Mouse (Mus musculus) neural tube, embryonic 13.5 days (tissue): Measurements from ENCODE around the gene Shroom3. TPM values are rescaled to one million over a fixed set of nuclear protein-coding genes. Genes with fewer than 3 reads are reported as not detected.

ENCODE experiments used
- ATAC-seq: fragments of 200-750 bp; cut with Nextera tagmentation; 2 replicates; pipeline ENCODE4 v1.8.0; 2017; ENCODE audit warnings: low read depth, mild to moderate bottlenecking, moderate TSS enrichment, moderate library complexity
- H3K27ac ChIP-seq: fragments of 300-500 bp; sonication (generic); replicated peaks from 2 replicates; pipeline ENCODE4 v1.5.1; 2015; ENCODE audit warnings: moderate library complexity, mild to moderate bottlenecking, inconsistent platforms
- H3K27me3 ChIP-seq: fragments of 300-500 bp; sonication (generic); 2 replicates; pipeline ENCODE4 v1.6.1; 2015; ENCODE audit warnings: mild to moderate bottlenecking, inconsistent platforms
- H3K36me3 ChIP-seq: fragments of 300-500 bp; sonication (generic); 2 replicates; pipeline ENCODE4 v1.6.1; 2015; ENCODE audit warnings: mild to moderate bottlenecking, inconsistent platforms
- H3K4me1 ChIP-seq: fragments of 300-500 bp; sonication (generic); replicated peaks from 2 replicates; pipeline ENCODE4 v1.6.1; 2015; ENCODE audit warnings: inconsistent platforms
- H3K4me2 ChIP-seq: fragments of 300-500 bp; sonication (generic); 2 replicates; pipeline ENCODE4 v1.6.1; 2015; ENCODE audit warnings: inconsistent platforms, mild to moderate bottlenecking, moderate library complexity
- H3K4me3 ChIP-seq: fragments of 300-500 bp; sonication (generic); 2 replicates; pipeline ENCODE4 v1.5.1; 2015; ENCODE audit warnings: mild to moderate bottlenecking, inconsistent platforms
- H3K9ac ChIP-seq: fragments of 300-500 bp; sonication (generic); 2 replicates; pipeline ENCODE4 v1.6.1; 2015; ENCODE audit warnings: moderate library complexity, mild to moderate bottlenecking, inconsistent platforms
- H3K9me3 ChIP-seq: fragments of 300-500 bp; sonication (generic); 2 replicates; pipeline ENCODE4 v1.6.1; 2016; ENCODE audit warnings: inconsistent platforms
- WGBS: fragments of 180-500 bp; shearing (Covaris S2); methylation state at CpG from one replicate; pipeline ENCODE4 v1.1.7; 2015; 5-methylcytosine and 5-hydroxymethylcytosine counted together
- polyA plus RNA-seq: library from polyadenylated mRNA; unstranded; fragments of >200 nt; fragmentation: Nextera tagmentation; extraction: Ambion mirVana; gene quantifications from 2 replicates; pipeline ENCODE4 v1.2.1, GENCODE M21; 2015

Shroom3 gene
- polyA plus RNA-seq, 1 experiment from 2014 or later = 1.7 TPM

GRCm38 (mm10) chr5:92953865-92954264, 270.6 kb downstream of the Shroom3 start:
- H3K4me1 ChIP-seq = peaks cover 11% of the 10 kb centered on the region
- no peak overlapping the region for H3K4me2 ChIP-seq
- no peaks in the 10 kb centered on the region for H3K27me3 ChIP-seq
- H3K9ac ChIP-seq = no peak overlapping the region
- WGBS = 86% methylated on average over 8 of the region's 8 CpGs
- no peak for ATAC-seq
- peak overlapping the region; percentile 54; the same call in 1 of the 2 replicates for H3K27ac ChIP-seq
- H3K9me3 ChIP-seq = no peaks in the 10 kb centered on the region
- peaks cover 33% of the 10 kb centered on the region for H3K36me3 ChIP-seq
- H3K4me3 ChIP-seq = no peak overlapping the region

DNA sequence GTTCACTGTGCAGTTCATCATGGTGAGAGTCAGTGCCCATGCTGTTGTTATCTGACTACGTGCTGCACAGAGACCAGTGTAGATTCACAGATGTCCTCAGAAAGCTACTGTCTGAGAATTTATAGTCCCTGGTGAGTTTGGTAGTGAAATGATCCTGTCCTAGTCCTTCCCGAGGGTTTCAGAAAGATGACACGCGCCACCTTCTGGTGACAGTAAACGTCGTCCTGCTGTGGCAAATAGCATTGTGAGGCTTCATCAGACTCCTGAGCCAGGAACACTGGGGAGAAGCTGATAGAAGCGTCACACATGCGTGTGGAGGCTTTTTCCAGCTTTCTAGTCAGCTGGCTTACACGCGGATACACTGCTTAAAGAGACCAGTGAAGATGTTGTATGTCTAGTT, 271.1 kb downstream of the Shroom3 start:
- peak; percentile 85 for ATAC-seq
- 34% methylated on average over 10 of the region's 10 CpGs for WGBS
- no peak overlapping the region for H3K4me3 ChIP-seq

GRCm38 (mm10) chr5:92954827-92955475, 271.7 kb downstream of the Shroom3 start:
- Histone ChIP-seq H3K4me3 (no peak overlapping the region), H3K4me2 (no peak overlapping the region), H3K27ac (no peak overlapping the region), H3K9ac (no peak overlapping the region), H3K27me3 (no peaks in the 10 kb centered on the region), H3K9me3 (no peaks in the 10 kb centered on the region), H3K4me1 (peaks cover 5% of the 10 kb centered on the region), H3K36me3 (peaks cover 33% of the 10 kb centered on the region)
- WGBS = 57% methylated on average over 6 of the region's 6 CpGs
- ATAC-seq = peak; percentile 54; the same call in 1 of the 2 replicates

More for the DNA sequence above, 271.1 kb downstream of the Shroom3 start:
- Histone ChIP-seq H3K27me3 (no peaks in the 10 kb centered on the region), H3K4me2 (no peak overlapping the region), H3K9ac (no peak overlapping the region), H3K27ac (peak overlapping the region; percentile 54; the same call in 1 of the 2 replicates), H3K9me3 (no peaks in the 10 kb centered on the region), H3K4me1 (peaks cover 10% of the 10 kb centered on the region), H3K36me3 (peaks cover 33% of the 10 kb centered on the region)

DNA sequence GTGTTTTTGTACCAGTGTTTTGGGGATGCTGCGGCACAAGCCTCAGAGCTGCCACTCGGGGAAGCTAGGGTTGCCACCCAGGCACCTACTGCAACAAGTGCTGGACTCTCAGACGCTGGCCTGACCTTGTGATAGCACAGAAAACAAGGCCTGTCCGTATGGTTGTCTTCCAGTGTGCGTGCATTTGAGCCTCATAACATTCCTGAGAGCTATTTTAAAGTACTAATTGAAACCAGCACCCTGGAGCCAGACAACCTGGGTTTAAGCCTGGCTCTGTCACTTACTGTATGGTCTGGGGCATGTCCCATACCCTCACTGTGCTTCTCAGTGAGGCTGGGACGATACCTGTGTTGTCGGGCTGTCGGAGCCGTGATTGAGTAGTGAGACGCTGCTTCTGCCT, 276.1 kb downstream of the Shroom3 start:
- H3K4me3 ChIP-seq = no peak overlapping the region
- no peaks in the 10 kb centered on the region for H3K27me3 ChIP-seq
- no peak overlapping the region for H3K9ac ChIP-seq
- ATAC-seq = no peak
- H3K9me3 ChIP-seq = no peaks in the 10 kb centered on the region
- no peak overlapping the region for H3K27ac ChIP-seq
- peaks cover 4% of the 10 kb centered on the region for H3K4me1 ChIP-seq
- H3K36me3 ChIP-seq = peaks cover 7% of the 10 kb centered on the region; the same call in 1 of the 2 replicates
- no peak overlapping the region for H3K4me2 ChIP-seq
- WGBS = 93% methylated on average over 10 of the region's 10 CpGs

- no peak overlapping the region for H3K9ac ChIP-seq
- no peaks in the 10 kb centered on the region for H3K27me3 ChIP-seq
- no peak for ATAC-seq
- H3K36me3 ChIP-seq = peaks cover 7% of the 10 kb centered on the region; the same call in 1 of the 2 replicates
- no peaks in the 10 kb centered on the region for H3K9me3 ChIP-seq
- H3K4me2 ChIP-seq = no peak overlapping the region
- WGBS = 74% methylated on average over 9 of the region's 9 CpGs
- H3K27ac ChIP-seq = no peak overlapping the region
- peaks cover 4% of the 10 kb centered on the region; the same call in 1 of the 2 replicates for H3K4me1 ChIP-seq
- no peak overlapping the region for H3K4me3 ChIP-seq
Observed at GRCm38 (mm10) chr5:92959708-92960107, 276.5 kb downstream of the Shroom3 start.

DNA sequence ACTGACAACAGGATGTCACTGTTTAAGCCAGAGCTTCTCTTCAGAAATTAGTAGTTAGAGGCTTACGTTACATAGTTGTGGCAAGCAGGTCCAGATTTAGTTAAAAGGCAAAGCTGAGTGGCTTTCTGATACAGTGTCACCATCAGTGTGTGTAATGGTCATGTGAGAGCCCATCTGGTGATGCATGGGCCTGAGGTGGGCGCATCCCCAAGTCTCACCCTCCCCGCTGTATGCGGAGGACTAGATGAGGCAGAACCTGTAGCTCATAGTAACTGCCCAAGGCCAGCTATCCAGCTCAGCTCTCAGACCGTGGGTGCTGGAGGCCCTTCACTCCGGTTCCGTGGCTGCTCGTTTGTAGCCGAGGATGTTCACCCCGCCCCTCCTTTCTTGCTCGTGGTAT, 278.1 kb downstream of the Shroom3 start:
- ATAC-seq = no peak
- WGBS = 77% methylated on average over 11 of the region's 11 CpGs
- no peak overlapping the region for H3K9ac ChIP-seq

GRCm38 (mm10) chr5:92961770-92962231, 278.6 kb downstream of the Shroom3 start:
- Histone ChIP-seq H3K36me3 (peaks cover 5% of the 10 kb centered on the region; the same call in 1 of the 2 replicates), H3K9ac (no peak overlapping the region), H3K27me3 (no peaks in the 10 kb centered on the region), H3K4me1 (peaks cover 4% of the 10 kb centered on the region; the same call in 1 of the 2 replicates), H3K27ac (no peak overlapping the region), H3K4me3 (no peak overlapping the region), H3K9me3 (no peaks in the 10 kb centered on the region), H3K4me2 (no peak overlapping the region)
- ATAC-seq = no peak
- WGBS = 71% methylated on average over 7 of the region's 7 CpGs

More for the DNA sequence above, 278.1 kb downstream of the Shroom3 start:
- peaks cover 4% of the 10 kb centered on the region; the same call in 1 of the 2 replicates for H3K4me1 ChIP-seq
- H3K27me3 ChIP-seq = no peaks in the 10 kb centered on the region
- H3K4me3 ChIP-seq = no peak overlapping the region
- H3K36me3 ChIP-seq = peaks cover 5% of the 10 kb centered on the region; the same call in 1 of the 2 replicates
- H3K4me2 ChIP-seq = no peak overlapping the region
- H3K9me3 ChIP-seq = no peaks in the 10 kb centered on the region
- H3K27ac ChIP-seq = no peak overlapping the region

DNA sequence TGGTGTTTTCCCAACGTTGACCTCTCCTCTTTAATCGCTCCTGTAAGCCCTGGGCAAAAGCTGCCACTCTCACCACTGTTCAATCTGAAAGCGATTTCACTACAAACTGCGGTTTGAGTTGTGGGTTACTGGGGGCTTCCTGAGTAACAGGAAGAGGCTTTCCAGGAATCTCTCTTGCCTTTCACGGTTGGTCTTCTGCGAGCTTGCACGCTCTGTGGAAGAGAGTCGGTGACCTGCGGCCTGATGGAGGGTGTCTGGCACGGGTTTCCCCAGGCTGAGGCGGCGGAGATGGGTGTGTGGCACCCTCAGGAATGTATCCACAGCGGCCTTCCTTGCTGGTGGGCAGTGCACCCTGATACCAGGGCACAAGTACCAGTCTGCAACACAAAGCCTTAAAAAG, 281.5 kb downstream of the Shroom3 start:
- H3K27ac ChIP-seq = no peak overlapping the region
- no peaks in the 10 kb centered on the region for H3K9me3 ChIP-seq
- peaks cover 4% of the 10 kb centered on the region; the same call in 1 of the 2 replicates for H3K4me1 ChIP-seq
- no peak overlapping the region for H3K4me3 ChIP-seq
- H3K27me3 ChIP-seq = no peaks in the 10 kb centered on the region
- no peak overlapping the region for H3K4me2 ChIP-seq
- no peak for ATAC-seq
- no peak overlapping the region for H3K9ac ChIP-seq
- H3K36me3 ChIP-seq = peaks cover 5% of the 10 kb centered on the region; the same call in 1 of the 2 replicates
- WGBS = 86% methylated on average over 13 of the region's 13 CpGs

DNA sequence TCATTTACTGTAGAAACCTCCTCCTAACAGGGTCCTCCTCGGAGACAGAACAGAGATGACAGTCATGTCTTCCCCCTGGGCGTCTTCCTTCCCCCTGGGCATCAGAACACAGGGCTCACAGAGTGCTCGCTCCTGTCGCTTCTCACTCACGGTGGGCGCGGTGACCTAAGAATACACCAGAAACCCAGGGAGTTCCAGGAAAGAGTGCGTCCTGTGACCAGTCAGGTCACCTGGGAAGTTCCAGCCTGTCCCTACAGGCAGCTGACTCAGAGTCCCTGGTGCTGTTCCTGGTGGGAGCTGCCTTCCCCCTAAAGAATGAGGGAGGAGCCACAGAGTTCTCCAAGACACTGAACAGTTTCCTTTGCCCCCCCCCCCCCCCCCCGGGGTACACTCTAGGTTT, 283.9 kb downstream of the Shroom3 start:
- Histone ChIP-seq H3K4me3 (no peak overlapping the region), H3K4me2 (no peak overlapping the region), H3K27ac (no peak overlapping the region), H3K4me1 (no peaks in the 10 kb centered on the region), H3K27me3 (no peaks in the 10 kb centered on the region), H3K9ac (no peak overlapping the region), H3K9me3 (no peaks in the 10 kb centered on the region), H3K36me3 (peaks cover 4% of the 10 kb centered on the region; the same call in 1 of the 2 replicates)
- WGBS = 85% methylated on average over 9 of the region's 9 CpGs
- no peak for ATAC-seq

- no peak overlapping the region for H3K4me3 ChIP-seq
- no peak overlapping the region for H3K4me2 ChIP-seq
- 92% methylated on average over 3 of the region's 3 CpGs for WGBS
- no peaks in the 10 kb centered on the region for H3K4me1 ChIP-seq
- no peaks in the 10 kb centered on the region for H3K9me3 ChIP-seq
- no peaks in the 10 kb centered on the region for H3K36me3 ChIP-seq
- H3K27ac ChIP-seq = no peak overlapping the region
- H3K27me3 ChIP-seq = no peaks in the 10 kb centered on the region
- ATAC-seq = no peak
- no peak overlapping the region for H3K9ac ChIP-seq
Observed at GRCm38 (mm10) chr5:92967906-92968305, 284.7 kb downstream of the Shroom3 start.

GRCm38 (mm10) chr5:92969443-92969842, 286.2 kb downstream of the Shroom3 start:
- Histone ChIP-seq H3K27me3 (no peaks in the 10 kb centered on the region), H3K4me3 (no peak overlapping the region), H3K27ac (no peak overlapping the region), H3K9me3 (no peaks in the 10 kb centered on the region), H3K4me1 (no peaks in the 10 kb centered on the region), H3K36me3 (no peaks in the 10 kb centered on the region), H3K9ac (no peak overlapping the region), H3K4me2 (no peak overlapping the region)
- ATAC-seq = no peak
- 86% methylated on average over 8 of the region's 8 CpGs for WGBS

GRCm38 (mm10) chr5:92969926-92970325, 286.7 kb downstream of the Shroom3 start:
- no peak overlapping the region for H3K4me2 ChIP-seq
- 83% methylated on average over 2 of the region's 2 CpGs for WGBS
- H3K4me1 ChIP-seq = no peaks in the 10 kb centered on the region
- no peaks in the 10 kb centered on the region for H3K9me3 ChIP-seq
- H3K27ac ChIP-seq = no peak overlapping the region
- H3K27me3 ChIP-seq = no peaks in the 10 kb centered on the region
- no peaks in the 10 kb centered on the region for H3K36me3 ChIP-seq
- no peak for ATAC-seq
- no peak overlapping the region for H3K9ac ChIP-seq
- H3K4me3 ChIP-seq = no peak overlapping the region
